Mouse (Mus musculus): ENCODE measurements around the gene Sbno1. TPM values are rescaled to one million over a fixed set of nuclear protein-coding genes. Genes with fewer than 3 reads are reported as not detected.

Gene Sbno1
- polyA plus RNA-seq (2012; rRNA removed) = 54.9 and 61.7 TPM in 2 replicates

DNA sequence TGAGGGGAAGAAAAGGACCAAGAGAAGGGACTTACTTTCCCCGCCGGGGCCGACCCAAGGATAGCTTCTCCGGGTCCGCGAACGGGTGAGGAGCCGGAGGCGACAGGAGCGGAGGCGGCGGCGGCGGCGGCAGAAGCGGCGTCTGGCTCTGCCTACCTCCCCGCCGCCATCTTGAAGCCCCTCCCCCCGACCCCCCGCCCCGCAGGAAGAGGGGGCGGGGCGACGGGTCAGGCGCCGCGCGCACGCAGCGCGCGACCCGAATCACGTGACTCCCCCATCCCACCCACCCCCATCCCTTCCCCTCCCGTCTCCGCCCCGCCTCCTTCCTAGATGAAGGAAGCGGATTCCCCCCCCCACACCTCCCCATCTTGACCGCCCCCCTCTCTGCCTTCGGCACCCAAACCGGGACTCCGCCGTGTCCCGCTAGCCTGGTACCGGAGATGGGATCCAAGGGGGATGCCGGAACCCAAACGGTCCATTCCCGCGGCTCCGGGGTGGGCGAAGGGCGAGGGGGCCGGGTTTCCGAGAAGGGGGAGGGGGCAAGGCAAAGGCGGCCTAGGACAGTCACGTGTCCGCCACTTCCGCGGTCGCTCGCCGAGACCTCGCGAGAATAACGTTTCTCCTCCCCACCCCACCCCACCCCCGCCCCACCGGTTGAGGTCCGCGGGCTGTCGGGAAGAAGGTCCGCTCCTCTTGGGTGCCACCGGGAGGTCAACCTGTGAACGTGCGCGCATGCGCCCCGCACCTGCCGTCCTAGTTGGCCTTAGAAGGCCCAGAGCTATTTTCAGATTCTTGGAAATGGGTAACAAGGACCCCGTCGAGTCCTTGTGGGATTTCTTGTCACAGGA lies at the start of gene Sbno1:
TSS of gene Sbno1 (minus strand) at position 590 of the 848 bp plus-strand sequence.

DNA sequence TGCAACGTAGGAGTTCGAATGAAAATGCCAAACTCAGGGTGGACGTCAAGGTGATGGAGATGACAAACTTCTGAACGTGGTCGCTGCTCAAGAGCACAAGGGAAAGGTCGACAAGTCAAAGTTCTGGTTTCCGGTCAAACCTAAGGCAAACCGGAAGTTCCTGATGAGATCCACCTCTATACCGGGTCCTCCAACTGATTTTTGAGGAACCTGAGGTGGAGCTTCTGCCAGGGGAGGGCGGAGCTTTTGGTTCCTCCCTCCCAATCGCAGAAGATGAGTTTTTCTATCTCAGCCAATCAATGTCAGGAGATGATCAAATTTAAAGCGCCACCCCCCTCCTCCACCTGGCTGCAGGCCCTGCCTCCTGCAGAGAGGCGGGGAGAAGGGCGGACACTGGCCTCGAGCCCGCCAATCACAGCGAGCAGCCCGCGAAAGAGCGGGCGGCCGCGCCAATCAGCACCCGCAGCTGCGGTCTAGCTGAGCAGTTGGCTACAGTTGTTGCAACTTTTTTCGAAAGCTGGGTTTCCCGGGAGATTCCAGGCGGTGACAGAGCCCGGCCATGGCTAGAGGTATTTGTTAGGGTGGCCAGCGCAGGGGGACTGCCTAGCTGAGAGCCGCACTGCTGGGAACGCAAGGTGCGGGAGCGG lies 13.8 kb upstream of the Sbno1 start, which contains the start of gene Kmt5a:
TSS of gene Kmt5a (plus strand) at position 484 of the 647 bp plus-strand sequence.

DNA sequence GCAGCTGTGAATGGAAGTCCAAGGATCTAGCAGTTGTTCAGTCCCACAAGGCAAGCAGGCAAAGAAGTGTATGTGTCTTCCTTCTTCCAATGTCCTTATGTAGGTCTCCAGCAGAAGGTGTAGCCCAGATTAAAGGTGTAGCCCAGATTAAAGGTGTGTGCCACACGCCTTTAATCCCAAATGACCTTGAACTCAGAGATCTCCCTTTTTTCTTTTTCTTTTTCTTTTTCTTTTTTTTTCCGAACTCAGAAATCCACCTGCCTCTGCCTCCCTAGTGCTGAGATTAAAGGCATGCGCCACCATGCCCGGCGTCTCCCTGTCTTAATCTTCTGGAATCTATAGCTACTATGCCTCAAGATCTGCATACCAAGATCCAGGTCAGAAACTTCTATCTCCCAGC lies 62.8 kb downstream of the Sbno1 start, which contains the start of gene Cdk2ap1:
TSS of gene Cdk2ap1 (minus strand) at position 101 of the 400 bp plus-strand sequence.

DNA sequence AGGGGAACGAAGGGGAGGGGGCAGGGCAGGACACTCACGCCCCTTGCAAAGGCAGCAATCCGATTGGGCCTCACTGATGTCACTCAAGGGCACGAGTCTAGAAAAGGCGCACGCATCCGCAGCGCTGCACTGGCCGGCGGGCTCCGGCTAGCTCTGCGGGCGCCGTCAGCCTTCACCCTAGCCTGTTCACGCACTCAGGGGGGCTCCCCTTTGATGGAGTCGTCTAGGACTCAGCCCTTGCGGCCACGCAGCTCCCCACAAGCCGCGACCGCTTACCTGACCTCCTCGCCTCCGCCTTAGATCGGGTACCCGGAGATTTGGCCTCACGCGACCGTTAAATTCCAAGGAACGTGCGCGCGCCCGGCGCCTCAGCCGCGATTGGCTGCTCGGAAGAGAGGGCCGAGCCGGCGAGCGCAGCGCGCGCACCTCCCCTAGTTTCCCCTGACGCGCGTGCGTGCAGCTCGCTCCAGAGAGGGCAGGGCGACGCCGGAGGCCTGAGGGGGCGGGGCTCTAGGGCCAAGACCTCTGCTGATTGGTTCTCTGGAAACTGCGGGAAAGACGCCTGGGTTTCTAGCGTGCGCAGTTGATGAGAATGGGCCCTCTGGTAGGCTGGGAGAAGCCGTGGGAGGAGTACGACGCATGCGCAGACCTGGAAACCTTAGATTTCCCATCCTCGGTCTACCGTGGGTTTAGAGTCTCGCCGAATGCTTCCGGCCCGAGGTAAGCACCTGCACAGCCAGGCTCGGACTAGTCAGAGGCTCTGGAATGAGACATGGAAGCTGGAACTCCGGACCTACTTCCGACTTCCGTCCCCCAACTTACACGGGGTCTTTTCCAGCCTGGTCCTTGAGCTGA lies 98.1 kb downstream of the Sbno1 start, which contains the start of the genes Mphosph9 and 2810006K23Rik:
TSS of gene Mphosph9 (minus strand) at position 463 of the 855 bp plus-strand sequence.
TSS of gene 2810006K23Rik (plus strand) at position 580 of the 855 bp plus-strand sequence.

Other genes starting within 250 kb of the Sbno1 start
- gene Pitpnm2, start 176.2 kb downstream of the Sbno1 start, polyA plus RNA-seq (2012; rRNA removed) = 14.2 and 24.1 TPM in 2 replicates
- 20.7 and 22.5 TPM in 2 replicates for gene Mphosph9, start 98.0 kb downstream of the Sbno1 start, polyA plus RNA-seq (2012; rRNA removed)
- gene 2810006K23Rik, start 97.9 kb downstream of the Sbno1 start, polyA plus RNA-seq (2012; rRNA removed) = 14.9 and 15.1 TPM in 2 replicates
- gene Cdk2ap1, start 62.9 kb downstream of the Sbno1 start, polyA plus RNA-seq (2012; rRNA removed) = 528 and 751 TPM in 2 replicates
- 107 and 142 TPM in 2 replicates for gene Kmt5a, start 13.9 kb upstream of the Sbno1 start, polyA plus RNA-seq (2012; rRNA removed)
- gene Rilpl2, start 52.4 kb upstream of the Sbno1 start, polyA plus RNA-seq (2012; rRNA removed) = 20.8 and 22.7 TPM in 2 replicates
- gene Snrnp35, start 57.1 kb upstream of the Sbno1 start, polyA plus RNA-seq (2012; rRNA removed) = 19.5 and 35.7 TPM in 2 replicates
- gene Rilpl1, start 105.4 kb upstream of the Sbno1 start, polyA plus RNA-seq (2012; rRNA removed) = 19.3 and 23.0 TPM in 2 replicates
- gene Tmed2, start 114.7 kb upstream of the Sbno1 start, polyA plus RNA-seq (2012; rRNA removed) = 115 and 224 TPM in 2 replicates
- gene Ddx55, start 126.9 kb upstream of the Sbno1 start, polyA plus RNA-seq (2012; rRNA removed) = 23.1 and 35.3 TPM in 2 replicates
- gene Eif2b1, start 153.1 kb upstream of the Sbno1 start, polyA plus RNA-seq (2012; rRNA removed) = 38.9 and 52.8 TPM in 2 replicates
- gene Gtf2h3, start 153.1 kb upstream of the Sbno1 start, polyA plus RNA-seq (2012; rRNA removed) = 94.2 and 109 TPM in 2 replicates
- 29.3 and 36.7 TPM in 2 replicates for gene Atp6v0a2, start 202.6 kb upstream of the Sbno1 start, polyA plus RNA-seq (2012; rRNA removed)